In the genomic region with DNA sequence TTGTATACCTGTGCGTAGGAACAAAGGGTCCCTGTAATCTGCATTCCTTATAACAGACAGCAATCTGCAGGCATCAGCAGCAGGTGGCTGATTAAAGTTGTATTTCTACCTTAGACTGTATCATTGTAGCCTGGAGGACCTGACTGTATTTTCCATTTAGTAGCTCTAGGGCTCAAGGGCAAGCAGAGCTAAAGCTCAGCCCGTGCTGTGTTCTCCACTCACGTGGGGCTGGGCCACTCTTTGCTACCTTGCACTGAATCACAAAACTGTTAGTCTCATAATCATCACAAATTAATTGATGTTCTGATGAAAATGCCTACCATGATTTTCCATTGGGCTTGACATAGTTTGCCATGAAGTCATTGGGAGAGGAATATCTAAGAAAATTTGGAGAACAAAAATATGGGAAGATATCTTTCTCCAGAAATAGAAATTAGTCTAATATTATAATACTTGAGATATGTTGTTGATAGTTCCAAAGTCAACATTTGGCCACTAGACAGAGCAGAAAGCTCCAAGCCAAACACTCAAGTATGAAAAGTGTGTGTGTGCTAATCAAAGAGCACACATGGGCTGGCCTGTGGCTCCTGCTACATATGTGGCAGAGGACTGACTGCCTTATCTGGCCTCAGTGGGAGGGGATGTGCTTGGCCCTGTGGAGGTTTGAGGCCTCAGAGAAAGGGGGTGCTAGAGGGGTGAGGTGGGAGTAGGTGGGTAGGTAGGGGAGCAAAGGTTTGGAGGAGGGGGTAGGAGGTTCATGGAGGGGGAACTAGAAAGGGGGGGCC, we compare ENCODE assay signal across 13 mouse cellular contexts. TPM values are rescaled to one million over a fixed set of nuclear protein-coding genes. Genes with fewer than 3 reads are reported as not detected.
DNase-seq lines count a peak whose midpoint lies in the region; ATAC-seq and TF ChIP-seq lines count a peak whose summit lies in the region.
"Had no signal": no experiment of that assay in that cellular context is flagged by ENCODE, and none has a peak within 500 bp of the region (broad histone marks: within the 10 kb centered on the region; RNA-seq: fewer than 3 reads in every experiment).

No protein-coding gene starts in this region.

- no peak for TF ChIP-seq POLR2A in thymus, adult 2 months (IDR thresholded peaks at IDR 0.05; ENCODE audit: control insufficient read depth, extremely low read depth, insufficient read depth, low read length, poor library complexity)

- no peaks in the 10 kb centered on the region for H3K27me3 ChIP-seq in embryonic facial prominence, embryonic 14.5 days (replicated peaks; ENCODE audit: control insufficient read depth, insufficient read depth, low read length)
- no peaks in the 10 kb centered on the region for H3K27me3 ChIP-seq in embryonic facial prominence, embryonic 10.5 days (replicated peaks; ENCODE audit: low read depth, poor library complexity, severe bottlenecking)
- no peaks in the 10 kb centered on the region for H3K27me3 ChIP-seq in liver, embryonic 12.5 days (replicated peaks)
- no peaks in the 10 kb centered on the region for H3K27me3 ChIP-seq in lung, postnatal 0 days (replicated peaks; ENCODE audit: insufficient read depth, low read length)
- no peaks in the 10 kb centered on the region for H3K27me3 ChIP-seq in stomach, embryonic 15.5 days (replicated peaks)
- H3K27me3 ChIP-seq in midbrain, embryonic 11.5 days (ENCODE audit: control insufficient read depth, insufficient read depth, low read length), result no peaks in the 10 kb centered on the region
- H3K27me3 ChIP-seq in thymus, adult 2 months (ENCODE audit: control insufficient read depth, insufficient read depth, low read length), result peaks cover 1% of the 10 kb centered on the region; the same call in 1 of the 2 replicates
- H3K27me3 ChIP-seq: heart, embryonic 13.5 days; midbrain, embryonic 13.5 days had no signal

- no peak overlapping the region for H3K4me3 ChIP-seq in embryonic facial prominence, embryonic 14.5 days (ENCODE audit: low read depth, low read length)
- H3K4me3 ChIP-seq in embryonic facial prominence, embryonic 10.5 days, result no peak overlapping the region
- no peak overlapping the region for H3K4me3 ChIP-seq in liver, embryonic 12.5 days
- H3K4me3 ChIP-seq in lung, postnatal 0 days (ENCODE audit: low read depth, low read length), result no peak overlapping the region
- H3K4me3 ChIP-seq in stomach, embryonic 15.5 days (replicated peaks), result no peak overlapping the region
- H3K4me3 ChIP-seq in midbrain, embryonic 11.5 days (ENCODE audit: low read depth, low read length), result no peak overlapping the region
- H3K4me3 ChIP-seq in thymus, adult 2 months (ENCODE audit: control insufficient read depth, insufficient read depth, low read length), result no peak overlapping the region
- H3K4me3 ChIP-seq: heart, embryonic 13.5 days; left cerebral cortex, adult 2 months; midbrain, embryonic 13.5 days had no signal

- H3K4me2 ChIP-seq in embryonic facial prominence, embryonic 14.5 days (ENCODE audit: low read depth, low read length), result no peak overlapping the region
- H3K4me2 ChIP-seq in liver, embryonic 12.5 days, result no peak overlapping the region
- no peak overlapping the region for H3K4me2 ChIP-seq in lung, postnatal 0 days (replicated peaks; ENCODE audit: low read depth, low read length)
- H3K4me2 ChIP-seq in stomach, embryonic 15.5 days, result no peak overlapping the region
- H3K4me2 ChIP-seq in midbrain, embryonic 11.5 days, result no peak overlapping the region
- H3K4me2 ChIP-seq: heart, embryonic 13.5 days; midbrain, embryonic 13.5 days had no signal

- H3K36me3 ChIP-seq in embryonic facial prominence, embryonic 14.5 days (ENCODE audit: control insufficient read depth, insufficient read depth, low read length), result no peaks in the 10 kb centered on the region
- H3K36me3 ChIP-seq in embryonic facial prominence, embryonic 10.5 days (replicated peaks), result no peaks in the 10 kb centered on the region
- no peaks in the 10 kb centered on the region for H3K36me3 ChIP-seq in liver, embryonic 12.5 days
- H3K36me3 ChIP-seq in lung, postnatal 0 days (ENCODE audit: insufficient read depth, low read length), result no peaks in the 10 kb centered on the region
- no peaks in the 10 kb centered on the region for H3K36me3 ChIP-seq in stomach, embryonic 15.5 days
- no peaks in the 10 kb centered on the region for H3K36me3 ChIP-seq in midbrain, embryonic 11.5 days (ENCODE audit: control insufficient read depth, insufficient read depth, low read length)
- H3K36me3 ChIP-seq in thymus, adult 2 months (ENCODE audit: control insufficient read depth, insufficient read depth, low read length), result no peaks in the 10 kb centered on the region
- H3K36me3 ChIP-seq: heart, embryonic 13.5 days; midbrain, embryonic 13.5 days had no signal

- DNase-seq in embryonic facial prominence, embryonic 14.5 days (ENCODE audit: low spot score), result no peak
- DNase-seq in embryonic facial prominence, embryonic 10.5 days (ENCODE audit: low spot score), result no peak
- peak; percentile 70 for DNase-seq in lung, postnatal 0 days (ENCODE audit: low spot score)
- DNase-seq in midbrain, embryonic 11.5 days (ENCODE audit: low spot score, missing footprints), result no peak
- no peak for DNase-seq in frontal cortex, postnatal 10 days (ENCODE audit: low spot score in 2 of 2)
- no peak for DNase-seq in thymus, adult 2 months
- DNase-seq: adrenal gland, postnatal 25 days; cerebellum, postnatal 14 days had no signal

- peak; percentile 48; the same call in 1 of the 2 replicates for TF ChIP-seq EP300 in lung, postnatal 0 days (IDR thresholded peaks at IDR 0.05)

- TF ChIP-seq CTCF in lung, postnatal 0 days (IDR thresholded peaks at IDR 0.05), result peak; percentile 20; the same call in 1 of the 2 replicates
- no peak for TF ChIP-seq CTCF in thymus, adult 2 months (IDR thresholded peaks at IDR 0.05; ENCODE audit: borderline replicate concordance, control insufficient read depth, extremely low read depth, insufficient read depth, low read length, poor library complexity)

- peak overlapping the region; percentile 41; the same call in 1 of the 2 replicates for H3K27ac ChIP-seq in embryonic facial prominence, embryonic 14.5 days (replicated peaks; ENCODE audit: low read depth, low read length)
- H3K27ac ChIP-seq in embryonic facial prominence, embryonic 10.5 days (replicated peaks), result no peak overlapping the region
- no peak overlapping the region for H3K27ac ChIP-seq in liver, embryonic 12.5 days
- H3K27ac ChIP-seq in lung, postnatal 0 days (ENCODE audit: low read length), result no peak overlapping the region
- H3K27ac ChIP-seq in stomach, embryonic 15.5 days, result no peak overlapping the region
- H3K27ac ChIP-seq in midbrain, embryonic 11.5 days (ENCODE audit: low read depth, low read length), result no peak overlapping the region
- no peak overlapping the region for H3K27ac ChIP-seq in thymus, adult 2 months (ENCODE audit: control insufficient read depth, insufficient read depth, low read length)
- H3K27ac ChIP-seq: heart, embryonic 13.5 days; left cerebral cortex, adult 2 months; midbrain, embryonic 13.5 days had no signal

- no peaks in the 10 kb centered on the region for H3K9me3 ChIP-seq in embryonic facial prominence, embryonic 14.5 days (ENCODE audit: control insufficient read depth, low read length)
- no peaks in the 10 kb centered on the region for H3K9me3 ChIP-seq in embryonic facial prominence, embryonic 10.5 days
- no peaks in the 10 kb centered on the region for H3K9me3 ChIP-seq in liver, embryonic 12.5 days (replicated peaks)
- H3K9me3 ChIP-seq in lung, postnatal 0 days (ENCODE audit: low read length), result no peaks in the 10 kb centered on the region
- no peaks in the 10 kb centered on the region for H3K9me3 ChIP-seq in stomach, embryonic 15.5 days
- H3K9me3 ChIP-seq in midbrain, embryonic 11.5 days (ENCODE audit: control insufficient read depth, low read length), result no peaks in the 10 kb centered on the region
- H3K9me3 ChIP-seq: heart, embryonic 13.5 days; midbrain, embryonic 13.5 days had no signal

- no peak overlapping the region for H3K9ac ChIP-seq in embryonic facial prominence, embryonic 14.5 days (ENCODE audit: low read depth, low read length)
- H3K9ac ChIP-seq in liver, embryonic 12.5 days, result no peak overlapping the region
- no peak overlapping the region for H3K9ac ChIP-seq in lung, postnatal 0 days (replicated peaks; ENCODE audit: low read depth)
- H3K9ac ChIP-seq in stomach, embryonic 15.5 days, result no peak overlapping the region
- no peak overlapping the region for H3K9ac ChIP-seq in midbrain, embryonic 11.5 days (ENCODE audit: low read length)
- H3K9ac ChIP-seq: heart, embryonic 13.5 days; midbrain, embryonic 13.5 days had no signal

- no peak for ATAC-seq in embryonic facial prominence, embryonic 14.5 days (ENCODE audit: low read depth)
- ATAC-seq in liver, embryonic 12.5 days, result peak; percentile 92
- ATAC-seq in lung, postnatal 0 days, result peak; percentile 89
- peak; percentile 47; the same call in 1 of the 2 replicates for ATAC-seq in stomach, embryonic 15.5 days (ENCODE audit: insufficient read depth, low FRiP score, low read depth)
- no peak for ATAC-seq in midbrain, embryonic 11.5 days (ENCODE audit: low FRiP score)
- ATAC-seq: midbrain, embryonic 13.5 days had no signal

- WGBS in embryonic facial prominence, embryonic 14.5 days, result 74% methylated on average over 3 of the region's 3 CpGs
- 86% methylated on average over 3 of the region's 3 CpGs for WGBS in embryonic facial prominence, embryonic 10.5 days
- WGBS in liver, embryonic 12.5 days (ENCODE audit: insufficient replicate concordance), result 77% methylated on average over 3 of the region's 3 CpGs
- 61% methylated on average over 3 of the region's 3 CpGs for WGBS in lung, postnatal 0 days
- 83% methylated on average over 3 of the region's 3 CpGs for WGBS in stomach, embryonic 15.5 days
- 86% methylated on average over 3 of the region's 3 CpGs for WGBS in midbrain, embryonic 11.5 days
- 92% methylated on average over 3 of the region's 3 CpGs for WGBS in thymus, adult 2 months

- no peaks in the 10 kb centered on the region; the same call in 1 of the 2 replicates for H3K4me1 ChIP-seq in embryonic facial prominence, embryonic 14.5 days (ENCODE audit: control insufficient read depth, insufficient read depth, low read length)
- H3K4me1 ChIP-seq in embryonic facial prominence, embryonic 10.5 days, result 0 out of 2 replicates have a peak, but pooled peaks cover 3% of the 10 kb centered on the region
- H3K4me1 ChIP-seq in liver, embryonic 12.5 days, result peaks cover 20% of the 10 kb centered on the region
- H3K4me1 ChIP-seq in lung, postnatal 0 days (ENCODE audit: insufficient read depth, low read depth, low read length), result 0 out of 2 replicates have a peak, but pooled peaks cover 3% of the 10 kb centered on the region
- H3K4me1 ChIP-seq in stomach, embryonic 15.5 days, result no peaks in the 10 kb centered on the region; the same call in 1 of the 2 replicates
- H3K4me1 ChIP-seq in midbrain, embryonic 11.5 days (ENCODE audit: control insufficient read depth, insufficient read depth, low read length), result no peaks in the 10 kb centered on the region
- H3K4me1 ChIP-seq in thymus, adult 2 months (replicated peaks; ENCODE audit: control insufficient read depth, insufficient read depth, low read length), result no peaks in the 10 kb centered on the region

RNA-seq across cellular contexts. Expression of gene Fam129a, which starts 53.6 kb away (rescaled TPM):
- 12.2 and 16.3 TPM in 2 replicates for polyA plus RNA-seq in embryonic facial prominence, embryonic 14.5 days (2014; fragmentation: Nextera tagmentation; extraction: Ambion mirVana)
- polyA plus RNA-seq in embryonic facial prominence, embryonic 10.5 days (2016; fragmentation: Nextera tagmentation; extraction: Ambion mirVana), result 0.53 and 1.00 TPM in 2 replicates
- 1.9 and 2.2 TPM in 2 replicates for polyA plus RNA-seq in liver, embryonic 12.5 days (2016; fragmentation: Nextera tagmentation; extraction: Ambion mirVana)
- 12.9 and 13.1 TPM in 2 replicates for polyA plus RNA-seq in lung, postnatal 0 days (2015; fragmentation: Nextera tagmentation; extraction: Ambion mirVana)
- 21.7 and 22.6 TPM in 2 replicates for polyA plus RNA-seq in stomach, embryonic 15.5 days (2015; fragmentation: Nextera tagmentation; extraction: Ambion mirVana)
- polyA plus RNA-seq in midbrain, embryonic 11.5 days (2014; fragmentation: Nextera tagmentation; extraction: Ambion mirVana), result 0.51 and 0.55 TPM in 2 replicates
- 6.4 and 7.7 TPM in 2 replicates for polyA plus RNA-seq in thymus, adult 2 months (2012; rRNA removed)

Comparison
In these comparisons a context has a peak if more than half of its experiments do, and no peak if none do; other contexts are left out.
1. ATAC-seq: peak in liver, embryonic 12.5 days (single experiment), lung, postnatal 0 days (single experiment) and stomach, embryonic 15.5 days (single experiment); none in embryonic facial prominence, embryonic 14.5 days (single experiment) and midbrain, embryonic 11.5 days (single experiment).